Mouse (Mus musculus) ES-Bruce4 (cell line): ENCODE data around the gene Mlc1.

Experiments used
- CTCF ChIP-seq: IDR thresholded peaks from one replicate; pipeline ENCODE4 v1.8.1; 2011; ENCODE audit warnings: low read depth, low read length
- EP300 ChIP-seq: IDR thresholded peaks from 2 replicates; pipeline ENCODE4 v1.6.1; 2011; ENCODE audit warnings: low read depth, low read length; ENCODE audit not compliant: insufficient read depth
- POLR2A ChIP-seq: IDR thresholded peaks from one replicate; pipeline ENCODE4 v1.8.1; 2011; ENCODE audit warnings: low read length; ENCODE audit not compliant: insufficient read depth

DNA sequence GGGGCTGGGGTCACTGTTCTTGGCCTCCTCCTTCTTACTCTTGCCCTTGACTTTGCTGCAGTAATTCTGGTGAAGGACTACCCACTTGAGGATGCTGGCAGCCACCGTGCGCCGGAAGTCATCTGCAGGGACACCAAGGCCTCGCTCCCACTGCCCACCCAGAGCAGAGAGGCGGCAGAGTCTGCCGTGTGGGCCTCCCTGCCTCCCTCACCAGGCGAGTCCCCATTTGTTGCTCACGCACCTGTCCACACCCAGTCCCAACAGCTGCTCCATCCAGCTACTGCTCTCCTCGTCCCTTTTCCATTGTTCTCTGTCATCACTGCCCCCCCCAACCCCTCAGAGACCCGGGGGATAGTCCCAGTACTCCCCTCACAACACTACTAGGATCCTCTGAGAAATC is 46.1 kb downstream of the Mlc1 start:
- TF ChIP-seq CTCF = no peak
- TF ChIP-seq POLR2A = no peak
- TF ChIP-seq EP300 = no peak
